Mouse (Mus musculus): ENCODE measurements around the gene Gm6351. TPM values are rescaled to one million over a fixed set of nuclear protein-coding genes. Genes with fewer than 3 reads are reported as not detected.
"Not testable (repeated sequence)": the region's sequence is repeated elsewhere in the genome, so short reads cannot be mapped to it uniquely, and the experiment has no call there.

Gene Gm6351
- polyA plus RNA-seq (2014; fragmentation: Nextera tagmentation; extraction: Ambion mirVana): not detected in 2 replicates

DNA sequence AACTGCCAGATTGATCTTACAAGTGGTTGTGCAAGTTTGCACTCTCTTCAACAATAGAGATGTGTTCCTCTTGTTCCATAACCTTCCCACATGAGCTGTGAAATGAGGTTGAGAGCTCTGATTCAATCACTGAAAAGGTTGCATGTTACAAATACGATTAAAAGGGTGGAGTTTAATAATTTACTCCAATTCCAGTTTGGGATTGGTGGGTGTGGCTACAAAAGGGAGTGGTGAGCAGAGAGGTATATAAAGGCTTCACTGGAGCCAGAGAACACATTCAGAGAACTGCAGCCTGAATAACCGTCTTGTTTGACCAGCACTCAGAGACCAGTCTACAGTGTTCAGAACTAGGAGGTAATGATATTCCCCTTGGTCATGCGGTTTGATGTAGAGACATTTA is at the start of gene Gm6351:
Gene Gm6351 (plus strand): TSS at position 301 of the 400 bp plus-strand sequence.
- not testable (repeated sequence) for H3K27ac ChIP-seq (ENCODE audit: low read depth, low read length); H3K4me3 ChIP-seq (ENCODE audit: low read depth, low read length); ATAC-seq; H3K9ac ChIP-seq (ENCODE audit: low read length); H3K36me3 ChIP-seq (ENCODE audit: control insufficient read depth, insufficient read depth, low read length); H3K4me2 ChIP-seq (ENCODE audit: low read length); H3K9me3 ChIP-seq (replicated peaks; ENCODE audit: control insufficient read depth, low read length); DNase-seq (ENCODE audit: low spot score); H3K4me1 ChIP-seq (ENCODE audit: control insufficient read depth, insufficient read depth, low read length); H3K27me3 ChIP-seq (replicated peaks; ENCODE audit: control insufficient read depth, insufficient read depth, low read length)
- WGBS: no CpG with 5 or more reads among the region's 3 CpGs

DNA sequence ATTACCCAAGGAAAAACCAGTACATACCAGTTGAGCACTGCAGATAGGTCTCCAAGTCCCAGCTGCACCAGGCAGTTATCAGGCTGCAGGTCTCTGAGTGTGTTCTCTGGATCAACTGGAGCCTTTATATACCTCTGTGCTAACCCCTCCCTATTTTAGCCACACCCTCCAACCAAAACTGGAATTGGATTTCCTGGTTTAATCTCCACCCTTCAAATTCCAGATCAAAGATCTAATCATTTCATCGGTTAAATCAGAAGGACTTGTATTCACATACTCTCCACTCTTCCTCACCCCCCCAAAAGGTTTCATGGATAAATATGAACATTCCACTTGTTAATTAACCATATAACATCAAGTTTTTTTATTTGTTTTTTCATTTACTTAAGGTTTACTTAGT is 5.7 kb upstream of the Gm6351 start, which contains the start of gene BC061212:
Gene BC061212 (minus strand): TSS at position 101 of the 400 bp plus-strand sequence.
- not testable (repeated sequence) for H3K4me1 ChIP-seq (ENCODE audit: control insufficient read depth, insufficient read depth, low read length); DNase-seq (ENCODE audit: low spot score); H3K36me3 ChIP-seq (ENCODE audit: control insufficient read depth, insufficient read depth, low read length); H3K27me3 ChIP-seq (replicated peaks; ENCODE audit: control insufficient read depth, insufficient read depth, low read length); ATAC-seq; H3K9me3 ChIP-seq (replicated peaks; ENCODE audit: control insufficient read depth, low read length); H3K27ac ChIP-seq (ENCODE audit: low read depth, low read length); H3K4me2 ChIP-seq (ENCODE audit: low read length); H3K9ac ChIP-seq (ENCODE audit: low read length); H3K4me3 ChIP-seq (ENCODE audit: low read depth, low read length)
- WGBS: no CpG with 5 or more reads among the region's 1 CpGs

Other genes with a start within 250 kb of the Gm6351 start
- gene Gm7792, start 232.6 kb upstream of the Gm6351 start, polyA plus RNA-seq (2014; fragmentation: Nextera tagmentation; extraction: Ambion mirVana): not detected in 2 replicates
- gene Gm16429, start 147.3 kb upstream of the Gm6351 start, polyA plus RNA-seq (2014; fragmentation: Nextera tagmentation; extraction: Ambion mirVana): not detected in 2 replicates
- not detected in 2 replicates for gene BC061212, start 5.8 kb upstream of the Gm6351 start, polyA plus RNA-seq (2014; fragmentation: Nextera tagmentation; extraction: Ambion mirVana)
- gene Gm3106, start 141.6 kb downstream of the Gm6351 start, polyA plus RNA-seq (2014; fragmentation: Nextera tagmentation; extraction: Ambion mirVana): not detected in 2 replicates
- gene A430089I19Rik, start 230.4 kb downstream of the Gm6351 start, polyA plus RNA-seq (2014; fragmentation: Nextera tagmentation; extraction: Ambion mirVana): not detected in 2 replicates
- not detected in 2 replicates for gene Gm6502, start 238.1 kb downstream of the Gm6351 start, polyA plus RNA-seq (2014; fragmentation: Nextera tagmentation; extraction: Ambion mirVana)

All from forebrain, embryonic 14.5 days (tissue).